Mouse (Mus musculus) midbrain, postnatal 0 days (tissue): ENCODE data around the gene 4930523C07Rik. TPM values are rescaled to one million over a fixed set of nuclear protein-coding genes. Genes with fewer than 3 reads are reported as not detected.

ENCODE experiments used
- ATAC-seq: fragments of 200-750 bp; cut with Nextera tagmentation; 2 replicates; pipeline ENCODE4 v1.8.0; 2017; ENCODE audit warnings: moderate number of reproducible peaks, mild to moderate bottlenecking, moderate TSS enrichment, moderate library complexity; ENCODE audit not compliant: low FRiP score
- DNase-seq: peaks from one replicate; pipeline ENCODE4 v3.0.0-alpha.2; 2015; ENCODE audit warnings: low spot score
- H3K27ac ChIP-seq: fragments of 300-500 bp; sonication (generic); 2 replicates; pipeline ENCODE4 v1.5.1; 2014; ENCODE audit warnings: low read depth, mild to moderate bottlenecking, low read length, mixed read lengths
- H3K27me3 ChIP-seq: fragments of 300-500 bp; sonication (generic); 2 replicates; pipeline ENCODE4 v1.6.1; 2014; ENCODE audit warnings: low read length, control low read depth, mixed read lengths; ENCODE audit not compliant: insufficient read depth
- H3K36me3 ChIP-seq: fragments of 300-500 bp; sonication (generic); 2 replicates; pipeline ENCODE4 v1.6.1; 2014; ENCODE audit warnings: low read length, control low read depth, mixed read lengths; ENCODE audit not compliant: insufficient read depth
- H3K4me1 ChIP-seq: fragments of 300-500 bp; sonication (generic); 2 replicates; pipeline ENCODE4 v1.6.1; 2014; ENCODE audit warnings: mild to moderate bottlenecking, control low read depth, antibody characterized with exemption, low read length, mixed read lengths; ENCODE audit not compliant: insufficient read depth
- H3K4me2 ChIP-seq: fragments of 300-500 bp; sonication (generic); 2 replicates; pipeline ENCODE4 v1.6.1; 2014; ENCODE audit warnings: low read depth, mild to moderate bottlenecking, low read length, mixed read lengths; ENCODE audit not compliant: poor library complexity, severe bottlenecking
- H3K4me3 ChIP-seq: fragments of 300-500 bp; sonication (generic); 2 replicates; pipeline ENCODE4 v1.5.1; 2014; ENCODE audit warnings: low read depth, mild to moderate bottlenecking, low read length, moderate library complexity
- H3K9ac ChIP-seq: fragments of 300-500 bp; sonication (generic); replicated peaks from 2 replicates; pipeline ENCODE4 v1.6.1; 2014; ENCODE audit warnings: mild to moderate bottlenecking, low read length, moderate library complexity, mixed read lengths; ENCODE audit not compliant: poor library complexity, severe bottlenecking
- H3K9me3 ChIP-seq: fragments of 300-500 bp; sonication (generic); 2 replicates; pipeline ENCODE4 v1.6.1; 2016; ENCODE audit warnings: low read length, control low read depth
- CTCF ChIP-seq: IDR thresholded peaks from 2 replicates; pipeline ENCODE4 v1.5.1; 2016; ENCODE audit warnings: antibody characterized with exemption, mild to moderate bottlenecking
- WGBS: fragments of 180-500 bp; shearing (Covaris S2); extraction: QIAGEN DNeasy Blood & Tissue Kit; methylation state at CpG from one replicate; pipeline ENCODE4 v1.1.7; 2014; 5-methylcytosine and 5-hydroxymethylcytosine counted together
- polyA plus RNA-seq: library from polyadenylated mRNA; unstranded; fragments of >200 nt; fragmentation: Nextera tagmentation; extraction: Ambion mirVana; gene quantifications from 2 replicates; pipeline ENCODE4 v1.2.1, GENCODE M21; 2015
- total RNA-seq: library from RNA; depleted of rRNA; stranded (reverse); fragments of >200 nt; gene quantifications from 2 replicates; pipeline ENCODE4 v1.2.3, GENCODE M21; 2014

4930523C07Rik gene
- total and polyA plus RNA-seq, 2 experiments from 2014 or later: 1.6 to 2.0 TPM

- Histone ChIP-seq H3K9ac (no peak overlapping the region), H3K4me1 (no peaks in the 10 kb centered on the region), H3K36me3 (no peaks in the 10 kb centered on the region), H3K27me3 (no peaks in the 10 kb centered on the region), H3K9me3 (no peaks in the 10 kb centered on the region), H3K4me3 (no peak overlapping the region), H3K27ac (no peak overlapping the region), H3K4me2 (no peak overlapping the region)
- no peak for TF ChIP-seq CTCF
- DNase-seq: no peak
- ATAC-seq: no peak
- 87% methylated on average over 3 of the region's 3 CpGs for WGBS
Observed at GRCm38 (mm10) chr1:160035561-160035960, 8.6 kb upstream of the 4930523C07Rik start.

GRCm38 (mm10) chr1:160036996-160037521 is 7.1 kb upstream of the 4930523C07Rik start:
- Histone ChIP-seq H3K27me3 (no peaks in the 10 kb centered on the region), H3K4me1 (no peaks in the 10 kb centered on the region), H3K4me2 (no peak overlapping the region), H3K9ac (no peak overlapping the region), H3K9me3 (no peaks in the 10 kb centered on the region), H3K36me3 (no peaks in the 10 kb centered on the region), H3K4me3 (no peak overlapping the region), H3K27ac (no peak overlapping the region)
- no peak for ATAC-seq
- 83% methylated on average over 5 of the region's 5 CpGs for WGBS
- no peak for TF ChIP-seq CTCF
- no peak for DNase-seq

- Histone ChIP-seq H3K9me3 (no peaks in the 10 kb centered on the region), H3K9ac (no peak overlapping the region), H3K27me3 (no peaks in the 10 kb centered on the region), H3K4me3 (no peak overlapping the region), H3K27ac (no peak overlapping the region), H3K36me3 (no peaks in the 10 kb centered on the region), H3K4me1 (no peaks in the 10 kb centered on the region), H3K4me2 (no peak overlapping the region)
- DNase-seq: no peak
- no peak for ATAC-seq
- TF ChIP-seq CTCF: no peak
- WGBS: 70% methylated on average over 7 of the region's 7 CpGs
Observed at GRCm38 (mm10) chr1:160039951-160040645, 4.1 kb upstream of the 4930523C07Rik start.

GRCm38 (mm10) chr1:160041264-160041775 is 2.9 kb upstream of the 4930523C07Rik start:
- Histone ChIP-seq H3K27me3 (no peaks in the 10 kb centered on the region), H3K4me1 (no peaks in the 10 kb centered on the region), H3K4me2 (no peak overlapping the region), H3K9ac (no peak overlapping the region), H3K36me3 (no peaks in the 10 kb centered on the region), H3K4me3 (no peak overlapping the region), H3K9me3 (no peaks in the 10 kb centered on the region), H3K27ac (no peak overlapping the region)
- WGBS: 93% methylated on average over 7 of the region's 7 CpGs
- DNase-seq: no peak
- no peak for ATAC-seq
- no peak for TF ChIP-seq CTCF

GRCm38 (mm10) chr1:160042351-160042750 is 1.8 kb upstream of the 4930523C07Rik start:
- DNase-seq: no peak
- no peaks in the 10 kb centered on the region for H3K27me3 ChIP-seq
- no peak overlapping the region for H3K4me3 ChIP-seq
- TF ChIP-seq CTCF: no peak
- H3K9me3 ChIP-seq: no peaks in the 10 kb centered on the region
- 80% methylated on average over 7 of the region's 7 CpGs for WGBS
- ATAC-seq: no peak
- H3K9ac ChIP-seq: no peak overlapping the region
- no peak overlapping the region for H3K4me2 ChIP-seq
- H3K36me3 ChIP-seq: no peaks in the 10 kb centered on the region
- H3K27ac ChIP-seq: no peak overlapping the region
- no peaks in the 10 kb centered on the region for H3K4me1 ChIP-seq

GRCm38 (mm10) chr1:160043271-160043975 is 759 bp upstream of the 4930523C07Rik start:
- Histone ChIP-seq H3K36me3 (no peaks in the 10 kb centered on the region), H3K4me3 (no peak overlapping the region), H3K27ac (no peak overlapping the region), H3K9ac (no peak overlapping the region), H3K4me2 (no peak overlapping the region), H3K4me1 (no peaks in the 10 kb centered on the region), H3K9me3 (no peaks in the 10 kb centered on the region), H3K27me3 (no peaks in the 10 kb centered on the region)
- no peak for ATAC-seq
- 92% methylated on average over 13 of the region's 13 CpGs for WGBS
- TF ChIP-seq CTCF: no peak
- no peak for DNase-seq
